Mouse (Mus musculus): ENCODE measurements around the gene Rap1gds1.

GRCm38 (mm10) chr3:138945516-138945915 is 129.5 kb downstream of the Rap1gds1 start:
- TF ChIP-seq POLR2A (IDR thresholded peaks at IDR 0.05; ENCODE audit: low read depth, low read length) (no peak), CTCF (IDR thresholded peaks at IDR 0.05; ENCODE audit: extremely low read depth, insufficient read depth, insufficient read length, insufficient replicate concordance) (no peak)
